Mouse (Mus musculus): Measurements from ENCODE around the gene Galk1.

- TF ChIP-seq CTCF (IDR thresholded peaks at IDR 0.05; ENCODE audit: control insufficient read depth, insufficient read depth, insufficient read length) (no peak), MAX (IDR thresholded peaks at IDR 0.05) (no peak)
Observed at GRCm38 (mm10) chr11:116022256-116022780, 9.8 kb upstream of the Galk1 start.
